Mouse (Mus musculus) right cerebral cortex, postnatal 10 days (tissue): Measurements from ENCODE around the gene Olfr1109.

Experiments used
- DNase-seq, 2 experiments: peaks; one replicate each; pipeline ENCODE4 v3.0.0; 2021; ENCODE audit warnings: low spot score in 2 of 2

The Olfr1109 gene

GRCm38 (mm10) chr2:87095908-87096307 lies at the start of gene Olfr1109:
Gene Olfr1109, minus strand, starts transcription at chr2:87096008.
- no peak for DNase-seq

DNA sequence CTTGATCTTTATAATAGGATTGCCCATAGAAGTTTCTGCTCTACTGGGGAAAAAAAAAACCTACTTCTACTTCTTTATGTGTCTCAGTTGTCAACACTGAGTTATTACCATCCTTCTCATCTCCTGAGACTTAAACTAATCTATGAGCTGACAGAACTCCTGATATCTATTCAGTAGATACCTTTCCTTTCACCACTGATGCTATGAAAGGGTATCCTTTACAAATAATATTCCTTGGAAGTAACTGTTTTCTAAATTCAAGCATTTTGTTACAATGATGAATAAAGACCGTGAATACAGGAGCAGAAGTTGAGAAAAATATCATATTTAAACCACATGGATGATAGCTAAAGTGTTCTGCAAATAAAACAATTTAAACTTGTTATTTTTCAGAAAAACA lies 44.4 kb upstream of the Olfr1109 start, which contains the start of gene Olfr1110:
Gene Olfr1110 (minus strand): TSS at position 101 of the 400 bp plus-strand sequence.
- DNase-seq: no peak

- no peak for DNase-seq
Observed at GRCm38 (mm10) chr2:87114467-87114866, 18.7 kb upstream of the Olfr1109 start, which contains the start of gene Olfr259. Gene Olfr259, minus strand, starts transcription at chr2:87114567.

DNA sequence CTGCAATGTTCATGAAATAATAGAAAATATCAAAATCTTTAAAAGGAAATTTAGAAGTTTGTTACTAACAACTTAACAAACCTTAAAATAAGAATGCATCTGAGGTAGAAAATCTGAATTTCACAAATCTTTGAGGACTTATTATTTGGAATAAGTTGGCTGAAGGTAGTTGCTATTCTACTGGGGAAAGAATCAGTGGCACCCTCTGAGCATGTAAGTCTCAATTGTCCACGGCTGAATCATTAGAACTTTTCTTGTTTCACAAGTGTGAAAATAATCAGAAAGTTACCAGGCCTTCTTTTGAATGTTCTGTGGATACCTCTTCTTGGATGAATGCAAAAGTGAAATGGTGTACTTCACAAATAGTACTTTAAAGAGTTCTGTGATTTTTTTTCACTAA lies 20.1 kb downstream of the Olfr1109 start, which contains the start of gene Olfr1107:
Gene Olfr1107 (minus strand): TSS at position 101 of the 400 bp plus-strand sequence.
- no peak for DNase-seq

- no peak for DNase-seq
Observed at GRCm38 (mm10) chr2:87052173-87052572, 43.6 kb downstream of the Olfr1109 start, which contains the start of gene Olfr1106. Gene Olfr1106, minus strand, starts transcription at chr2:87052273.
